Mouse (Mus musculus): ENCODE measurements around the gene 4933412E24Rik. TPM values are rescaled to one million over a fixed set of nuclear protein-coding genes. Genes with fewer than 3 reads are reported as not detected.

The 4933412E24Rik gene
- polyA plus RNA-seq (2012; rRNA removed; ENCODE audit: low replicate concordance), result not detected in 2 replicates

GRCm38 (mm10) chr15:60016513-60016912 lies at the start of gene 4933412E24Rik:
4933412E24Rik (minus strand) TSS chr15:60016613.

